Mouse (Mus musculus) thymus, adult 2 months (tissue): ENCODE measurements at regions not wholly inside any gene's neighbourhood (a gene's known extent, or its start where the extent isn't known, plus 50 kb on each side); places are given as distances from the start of the nearest gene placed in this dataset.

Source experiments
- CTCF ChIP-seq: fragments of 200-500 bp; IDR thresholded peaks from 2 replicates; pipeline ENCODE4 v1.5.1; 2012; ENCODE audit warnings: mild to moderate bottlenecking, control low read depth, low read length, moderate library complexity, borderline replicate concordance; ENCODE audit not compliant: control insufficient read depth, poor library complexity, insufficient read depth; ENCODE audit errors: extremely low read depth
- POLR2A ChIP-seq: fragments of 200-500 bp; IDR thresholded peaks from 2 replicates; pipeline ENCODE4 v1.6.1; 2012; ENCODE audit warnings: mild to moderate bottlenecking, low read length, control low read depth, moderate library complexity; ENCODE audit not compliant: control insufficient read depth, poor library complexity, insufficient read depth; ENCODE audit errors: extremely low read depth

- TF ChIP-seq CTCF = no peak
- no peak for TF ChIP-seq POLR2A
These were observed 494.6 kb downstream of the Tshz3 start for GRCm38 (mm10) chr7:37192536-37192935.
